Mouse (Mus musculus) stomach, postnatal 0 days (tissue): ENCODE results near the gene Apc2. TPM values are rescaled to one million over a fixed set of nuclear protein-coding genes. Genes with fewer than 3 reads are reported as not detected.

Experiments used
- ATAC-seq: fragments of 200-750 bp; cut with Nextera tagmentation; 2 replicates; pipeline ENCODE4 v1.8.0; 2017; ENCODE audit not compliant: low FRiP score, low TSS enrichment
- DNase-seq: peaks from one replicate; pipeline ENCODE4 v3.0.0-alpha.2; 2016; ENCODE audit warnings: low spot score
- H3K27ac ChIP-seq: fragments of 300-500 bp; sonication (generic); replicated peaks from 2 replicates; pipeline ENCODE4 v1.5.1; 2014; ENCODE audit warnings: mild to moderate bottlenecking, control low read depth
- H3K27me3 ChIP-seq: fragments of 300-500 bp; sonication (generic); 2 replicates; pipeline ENCODE4 v1.6.1; 2014; ENCODE audit warnings: low read length; ENCODE audit not compliant: control insufficient read depth, insufficient read depth
- H3K36me3 ChIP-seq: fragments of 300-500 bp; sonication (generic); 2 replicates; pipeline ENCODE4 v1.6.1; 2014; ENCODE audit warnings: low read length, mixed read lengths; ENCODE audit not compliant: control insufficient read depth, insufficient read depth
- H3K4me1 ChIP-seq: fragments of 300-500 bp; sonication (generic); replicated peaks from 2 replicates; pipeline ENCODE4 v1.6.1; 2014; ENCODE audit warnings: antibody characterized with exemption; ENCODE audit not compliant: control insufficient read depth, insufficient read depth
- H3K4me2 ChIP-seq: fragments of 300-500 bp; sonication (generic); replicated peaks from 2 replicates; pipeline ENCODE4 v1.6.1; 2014; ENCODE audit warnings: low read depth, mild to moderate bottlenecking, control low read depth, moderate library complexity
- H3K4me3 ChIP-seq: fragments of 300-500 bp; sonication (generic); 2 replicates; pipeline ENCODE4 v1.5.1; 2014; ENCODE audit warnings: low read depth, low read length, control low read depth
- H3K9ac ChIP-seq: fragments of 300-500 bp; sonication (generic); 2 replicates; pipeline ENCODE4 v1.6.1; 2014; ENCODE audit warnings: mild to moderate bottlenecking, low read length, control low read depth, mixed read lengths
- H3K9me3 ChIP-seq: fragments of 300-500 bp; sonication (generic); 2 replicates; pipeline ENCODE4 v1.6.1; 2016; ENCODE audit warnings: low read length; ENCODE audit not compliant: control insufficient read depth
- CTCF ChIP-seq: IDR thresholded peaks from 2 replicates; pipeline ENCODE4 v1.5.1; 2016; ENCODE audit warnings: antibody characterized with exemption, low read depth, mild to moderate bottlenecking, moderate library complexity
- EP300 ChIP-seq: optimal IDR thresholded peaks from 2 replicates; pipeline ENCODE3; 2016; ENCODE audit warnings: antibody characterized with exemption
- WGBS: fragments of 180-500 bp; shearing (Covaris S2); extraction: QIAGEN DNeasy Blood & Tissue Kit; methylation state at CpG from one replicate; pipeline ENCODE4 v1.1.7; 2014; 5-methylcytosine and 5-hydroxymethylcytosine counted together
- polyA plus RNA-seq: library from polyadenylated mRNA; unstranded; fragments of >200 nt; fragmentation: Nextera tagmentation; extraction: Ambion mirVana; gene quantifications from 2 replicates; pipeline ENCODE4 v1.2.1, GENCODE M21; 2015

Gene Apc2
- polyA plus RNA-seq, 1 experiment from 2014 or later = 1.2 TPM

- Histone ChIP-seq H3K4me2 (no peak overlapping the region), H3K27me3 (0 out of 2 replicates have a peak, but pooled peaks cover 9% of the 10 kb centered on the region), H3K9ac (no peak overlapping the region), H3K27ac (no peak overlapping the region), H3K36me3 (peaks cover 8% of the 10 kb centered on the region; the same call in 1 of the 2 replicates), H3K4me1 (peaks cover under 1% of the 10 kb centered on the region; the same call in 1 of the 2 replicates), H3K4me3 (no peak overlapping the region), H3K9me3 (no peaks in the 10 kb centered on the region)
- ATAC-seq (no peak; the same call in 1 of the 2 replicates), DNase-seq (no peak)
- TF ChIP-seq EP300 (no peak), CTCF (no peak)
- 54% methylated on average over 16 of the region's 16 CpGs for WGBS
Measured at GRCm38 (mm10) chr10:80314494-80315001, 18.8 kb downstream of the Apc2 start.

- Histone ChIP-seq H3K9me3 (no peaks in the 10 kb centered on the region), H3K9ac (no peak overlapping the region), H3K4me1 (peaks cover 3% of the 10 kb centered on the region; the same call in 1 of the 2 replicates), H3K4me3 (no peak overlapping the region), H3K36me3 (peaks cover 8% of the 10 kb centered on the region; the same call in 1 of the 2 replicates), H3K27me3 (0 out of 2 replicates have a peak, but pooled peaks cover 9% of the 10 kb centered on the region), H3K27ac (no peak overlapping the region), H3K4me2 (no peak overlapping the region)
- DNase-seq (no peak), ATAC-seq (no peak)
- no peak for TF ChIP-seq EP300
- no peak for TF ChIP-seq CTCF
- WGBS = 50% methylated on average over 27 of the region's 27 CpGs
Measured at GRCm38 (mm10) chr10:80315315-80315714, 19.5 kb downstream of the Apc2 start.

- 0 out of 2 replicates have a peak, but pooled peaks cover 9% of the 10 kb centered on the region for H3K27me3 ChIP-seq
- no peaks in the 10 kb centered on the region for H3K9me3 ChIP-seq
- DNase-seq = peak; percentile 67
- TF ChIP-seq EP300 = no peak
- TF ChIP-seq CTCF = no peak
- H3K4me1 ChIP-seq = peaks cover 3% of the 10 kb centered on the region; the same call in 1 of the 2 replicates
- no peak overlapping the region for H3K9ac ChIP-seq
- 27% methylated on average over 11 of the region's 11 CpGs for WGBS
- ATAC-seq = peak; percentile 21; the same call in 1 of the 2 replicates
- H3K4me2 ChIP-seq = no peak overlapping the region
- no peak overlapping the region for H3K27ac ChIP-seq
- no peak overlapping the region for H3K4me3 ChIP-seq
- peaks cover 8% of the 10 kb centered on the region; the same call in 1 of the 2 replicates for H3K36me3 ChIP-seq
Measured at GRCm38 (mm10) chr10:80316359-80316781, 20.6 kb downstream of the Apc2 start.

- no peak overlapping the region for H3K4me3 ChIP-seq
- DNase-seq (no peak), ATAC-seq (no peak)
- H3K27ac ChIP-seq = no peak overlapping the region
- H3K9ac ChIP-seq = no peak overlapping the region
- 0 out of 2 replicates have a peak, but pooled peaks cover 9% of the 10 kb centered on the region for H3K27me3 ChIP-seq
- 55% methylated on average over 10 of the region's 10 CpGs for WGBS
- TF ChIP-seq CTCF (no peak), EP300 (no peak)
- H3K9me3 ChIP-seq = no peaks in the 10 kb centered on the region
- peaks cover 8% of the 10 kb centered on the region; the same call in 1 of the 2 replicates for H3K36me3 ChIP-seq
- H3K4me2 ChIP-seq = no peak overlapping the region
- peaks cover 3% of the 10 kb centered on the region; the same call in 1 of the 2 replicates for H3K4me1 ChIP-seq
Measured at GRCm38 (mm10) chr10:80317011-80317410, 21.2 kb downstream of the Apc2 start.

GRCm38 (mm10) chr10:80320340-80320760 is 24.6 kb downstream of the Apc2 start, which contains the start of gene 2310011J03Rik:
Gene 2310011J03Rik, minus strand, starts transcription at chr10:80320537.
- H3K36me3 ChIP-seq = peaks cover 8% of the 10 kb centered on the region; the same call in 1 of the 2 replicates
- under 1% methylated on average over 32 of the region's 34 CpGs for WGBS
- H3K9me3 ChIP-seq = no peaks in the 10 kb centered on the region
- H3K4me2 ChIP-seq = peak within 1 kb of the TSS; percentile 85
- peak; percentile 94 for DNase-seq
- no peak for TF ChIP-seq EP300
- TF ChIP-seq CTCF = no peak
- peak within 1 kb of the TSS; percentile 76 for H3K4me3 ChIP-seq
- H3K27me3 ChIP-seq = no peaks in the 10 kb centered on the region
- H3K27ac ChIP-seq = peak within 1 kb of the TSS; percentile 86
- H3K9ac ChIP-seq = peak within 1 kb of the TSS; percentile 86
- peak; percentile 57 for ATAC-seq
- H3K4me1 ChIP-seq = peaks cover 8% of the 10 kb centered on the region; the same call in 1 of the 2 replicates
